Mouse (Mus musculus): ENCODE results near the gene Irs2. TPM values are rescaled to one million over a fixed set of nuclear protein-coding genes. Genes with fewer than 3 reads are reported as not detected.

Gene Irs2
- total RNA-seq, 2 experiments from 2014 or later: 67.1 to 111 TPM

DNA sequence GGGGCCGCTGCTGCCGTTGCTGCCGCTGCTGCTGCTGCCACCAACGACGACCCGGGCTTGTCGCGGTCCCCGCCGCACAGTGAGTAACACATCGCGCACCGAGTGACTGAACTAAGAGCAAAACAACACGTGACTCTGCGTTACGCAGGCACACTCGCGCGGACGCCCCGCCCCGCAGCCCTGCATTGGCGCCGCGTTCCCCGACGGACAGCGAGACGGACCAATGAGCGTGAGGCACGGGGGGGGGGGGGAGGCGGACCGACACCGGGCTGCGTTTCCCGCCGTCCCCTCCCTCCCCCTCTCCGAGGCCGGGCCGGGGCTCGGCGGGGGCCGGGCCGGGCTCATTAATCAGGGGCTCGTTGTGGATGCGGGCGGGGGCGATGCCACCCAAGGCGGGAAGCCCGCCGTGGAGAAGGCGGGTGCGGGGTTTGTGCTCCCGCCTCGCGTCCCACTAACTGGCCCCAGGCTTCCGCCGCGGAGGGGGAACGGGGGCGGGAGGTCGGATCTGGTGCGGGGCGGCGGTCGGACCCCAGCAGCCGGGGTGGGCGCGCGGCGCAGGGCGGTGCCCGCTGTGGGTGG lies 673 bp upstream of the Irs2 start:
- intact Hi-C loops (cut with DNase I): loop anchor here (1.0 to 5.0 kb wide), 3 partner anchors 178 to 197 kb away; no protein-coding TSS in a partner anchor
- Histone ChIP-seq H3K27ac (peak overlapping the region; percentile 98), H3K4me3 (peak overlapping the region; percentile 75)
- DNase-seq (ENCODE audit: extremely low spot score in 1 of 2, low spot score in 2 of 2): peak; percentile 96 to 98
- TF ChIP-seq CTCF (IDR thresholded peaks at IDR 0.05): no peak

DNA sequence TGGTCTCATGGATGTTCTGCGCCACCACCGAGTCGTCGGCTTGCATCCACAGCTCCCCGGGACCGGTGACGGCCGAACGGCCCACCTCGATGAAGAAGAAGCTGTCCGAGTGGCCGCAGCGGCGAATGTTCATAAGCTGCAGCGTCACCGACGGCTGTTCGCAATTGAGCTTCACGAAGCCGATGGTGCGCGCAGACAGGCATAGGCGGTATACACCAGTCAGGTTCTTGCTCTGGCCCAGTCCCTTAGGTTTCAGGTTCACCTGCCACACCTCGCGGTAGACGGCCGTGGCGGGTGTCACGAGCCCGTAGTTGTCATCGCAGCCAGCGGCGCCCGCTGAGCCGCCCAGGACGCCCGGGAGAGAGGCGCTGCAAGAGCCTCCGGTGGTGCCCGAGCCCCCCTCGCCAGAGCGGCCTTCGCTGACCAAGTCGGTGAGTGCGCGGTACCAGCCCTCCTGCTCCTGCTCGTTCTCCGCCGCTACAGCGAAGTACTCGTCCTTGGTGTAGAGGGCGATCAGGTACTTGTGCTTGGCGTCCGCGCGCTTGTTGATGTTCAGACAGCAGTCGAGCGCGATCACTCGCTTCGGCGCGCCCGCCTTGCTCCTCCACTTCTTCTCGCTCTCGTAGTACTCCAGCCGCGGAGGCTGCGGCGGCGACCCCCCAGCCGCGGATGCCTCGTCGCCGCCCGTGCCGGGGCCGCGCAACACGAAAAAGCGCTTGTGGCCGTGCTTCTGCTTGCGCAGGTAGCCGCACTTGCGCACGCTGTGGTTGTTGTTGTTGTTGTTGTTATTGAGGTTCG lies 478 bp downstream of the Irs2 start:
- H3K27ac ChIP-seq: peak overlapping the region; percentile 98
- intact Hi-C loops (cut with DNase I): loop anchor here (2.0 to 5.0 kb wide), 3 partner anchors 180 to 593 kb away; no protein-coding TSS in a partner anchor
- H3K4me3 ChIP-seq: peak overlapping the region; percentile 75
- peak; percentile 51 to 66 for DNase-seq (ENCODE audit: extremely low spot score in 1 of 2, low spot score in 2 of 2)
- TF ChIP-seq CTCF (IDR thresholded peaks at IDR 0.05): no peak

GRCm38 (mm10) chr8:11007001-11007580 lies 1.2 kb downstream of the Irs2 start:
- intact Hi-C loops (cut with DNase I): loop anchor here (2.0 to 5.0 kb wide), 3 partner anchors 180 to 592 kb away; no protein-coding TSS in a partner anchor

DNA sequence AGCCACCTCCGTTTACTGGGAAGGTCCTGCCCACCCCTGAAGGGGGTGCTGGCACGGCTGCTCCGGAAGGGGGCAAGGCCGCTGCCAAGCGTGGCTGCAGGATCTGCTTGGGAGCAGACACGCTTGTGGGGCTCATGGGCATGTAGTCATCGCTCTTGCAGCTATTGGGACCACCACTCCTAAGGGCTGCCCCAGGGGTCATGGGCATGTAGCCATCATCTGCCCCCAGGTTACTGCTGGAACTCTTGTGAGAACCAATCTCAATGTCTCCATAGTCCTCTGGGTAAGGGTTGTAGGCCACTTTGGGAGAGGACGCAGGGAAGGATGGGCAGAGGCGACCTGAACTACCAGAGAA lies 2.0 kb downstream of the Irs2 start:
- Histone ChIP-seq H3K4me3 (peak overlapping the region; percentile 75), H3K27ac (peak overlapping the region; percentile 98)
- intact Hi-C loops (cut with DNase I): loop anchor here (2.0 to 5.0 kb wide), 3 partner anchors 179 to 591 kb away; no protein-coding TSS in a partner anchor
- no peak for TF ChIP-seq CTCF (IDR thresholded peaks at IDR 0.05)
- peak; percentile 18 to 23 for DNase-seq (ENCODE audit: extremely low spot score in 1 of 2, low spot score in 2 of 2)

More at GRCm38 (mm10) chr8:11007001-11007580, 1.2 kb downstream of the Irs2 start:
- TF ChIP-seq CTCF (IDR thresholded peaks at IDR 0.05): peak; percentile 90
- Histone ChIP-seq H3K4me3 (peak overlapping the region; percentile 75), H3K27ac (peak overlapping the region; percentile 98)
- DNase-seq (ENCODE audit: extremely low spot score in 1 of 2, low spot score in 2 of 2): peak; percentile 91

DNA sequence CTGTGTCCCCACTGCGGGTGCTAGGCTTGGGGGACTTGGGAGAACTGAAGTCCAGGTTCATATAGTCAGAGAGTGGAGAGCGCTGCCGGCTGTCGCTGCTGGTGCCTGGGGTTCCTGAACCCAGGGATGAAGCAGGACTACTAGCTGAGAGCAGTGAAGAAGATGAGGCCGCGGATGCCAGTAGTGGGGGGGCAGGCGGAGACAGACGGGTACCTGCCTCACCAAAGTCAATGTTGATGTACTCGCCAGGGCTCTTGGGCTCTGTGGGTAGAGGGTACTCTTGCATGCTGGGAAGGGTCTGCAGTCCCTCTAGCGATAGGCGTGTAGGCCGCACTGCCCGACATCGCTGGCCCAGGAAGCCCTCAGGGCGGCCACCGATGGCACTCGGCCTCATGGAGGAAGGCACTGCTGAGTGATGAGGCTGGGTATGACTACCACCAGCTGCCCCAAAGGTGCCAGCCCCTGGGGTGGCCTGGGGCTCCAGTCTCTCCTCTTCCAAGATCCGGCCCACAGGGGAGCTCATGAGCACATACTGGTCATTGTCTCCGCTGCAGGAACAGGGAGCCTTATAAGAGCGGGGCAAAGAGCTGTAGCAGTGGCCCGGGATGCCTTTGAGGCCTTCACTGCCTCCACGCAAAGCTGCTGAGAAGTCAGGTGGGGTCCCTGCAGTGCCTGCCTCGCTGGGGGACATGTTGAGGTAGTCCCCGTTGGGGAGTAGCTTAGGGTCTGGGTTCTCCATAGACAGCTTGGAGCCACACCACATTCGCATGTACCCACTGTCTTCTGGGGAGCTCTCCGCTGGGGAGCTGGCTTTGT lies 2.6 kb downstream of the Irs2 start:
- intact Hi-C loops (cut with DNase I): loop anchor here (2.0 to 5.0 kb wide), 3 partner anchors 178 to 591 kb away; no protein-coding TSS in a partner anchor
- TF ChIP-seq CTCF (IDR thresholded peaks at IDR 0.05): no peak; the same call in 1 of the 2 replicates
- peak overlapping the region; percentile 75 for H3K4me3 ChIP-seq
- peak overlapping the region; percentile 98; the same call in 1 of the 2 replicates for H3K27ac ChIP-seq
- DNase-seq (ENCODE audit: extremely low spot score in 1 of 2, low spot score in 2 of 2): no peak

GRCm38 (mm10) chr8:11004781-11005459 lies 3.3 kb downstream of the Irs2 start:
- Histone ChIP-seq H3K4me3 (peak overlapping the region; percentile 75), H3K27ac (peak overlapping the region; percentile 42)
- no peak for TF ChIP-seq CTCF (IDR thresholded peaks at IDR 0.05)
- intact Hi-C loops (cut with DNase I): loop anchor here (5.0 kb wide), 4 partner anchors 58 to 193 kb away; no protein-coding TSS in a partner anchor
- DNase-seq (ENCODE audit: extremely low spot score in 1 of 2, low spot score in 2 of 2): no peak

DNA sequence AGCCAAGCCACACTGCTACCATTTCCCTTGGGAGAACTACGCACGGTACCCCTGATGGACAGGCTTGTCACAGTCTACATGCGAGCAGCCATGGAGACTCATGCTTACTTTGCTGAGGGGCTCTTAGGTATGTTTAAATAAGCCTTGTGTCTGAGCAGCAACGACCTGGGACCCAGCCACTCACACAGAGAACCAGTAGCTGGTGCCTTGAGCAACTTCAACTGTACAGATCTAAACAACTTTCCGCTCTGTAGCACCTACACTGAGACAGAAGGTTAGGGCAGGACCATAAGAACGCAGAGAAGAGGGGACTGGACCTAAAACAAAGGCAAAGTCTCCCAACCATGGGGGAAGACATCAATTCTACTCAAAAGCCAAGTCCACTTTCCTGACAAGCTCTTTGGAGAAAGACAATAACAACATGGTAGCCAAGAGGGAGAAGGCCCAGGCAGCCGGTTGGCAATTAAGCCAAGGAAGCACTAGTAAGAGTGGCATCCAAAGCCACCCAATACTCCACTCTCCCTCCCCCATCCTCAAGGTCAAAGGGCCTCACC lies 4.3 kb downstream of the Irs2 start:
- TF ChIP-seq CTCF (IDR thresholded peaks at IDR 0.05): no peak
- H3K27ac ChIP-seq: peak overlapping the region; percentile 18; the same call in 1 of the 2 replicates
- DNase-seq (ENCODE audit: extremely low spot score in 1 of 2, low spot score in 2 of 2): no peak
- peak overlapping the region; percentile 75 for H3K4me3 ChIP-seq
- intact Hi-C loops (cut with DNase I): loop anchor here (5.0 kb wide), 2 partner anchors 57 to 77 kb away; no protein-coding TSS in a partner anchor

- no peak for TF ChIP-seq CTCF (IDR thresholded peaks at IDR 0.05)
- intact Hi-C loops (cut with DNase I): loop anchor here (5.0 kb wide), 2 partner anchors 56 to 76 kb away; no protein-coding TSS in a partner anchor
- DNase-seq (ENCODE audit: extremely low spot score in 1 of 2, low spot score in 2 of 2): no peak
- Histone ChIP-seq H3K27ac (peak overlapping the region; percentile 18; the same call in 1 of the 2 replicates), H3K4me3 (peak overlapping the region; percentile 75)
Observed at GRCm38 (mm10) chr8:11003253-11003652, 5.0 kb downstream of the Irs2 start.

DNA sequence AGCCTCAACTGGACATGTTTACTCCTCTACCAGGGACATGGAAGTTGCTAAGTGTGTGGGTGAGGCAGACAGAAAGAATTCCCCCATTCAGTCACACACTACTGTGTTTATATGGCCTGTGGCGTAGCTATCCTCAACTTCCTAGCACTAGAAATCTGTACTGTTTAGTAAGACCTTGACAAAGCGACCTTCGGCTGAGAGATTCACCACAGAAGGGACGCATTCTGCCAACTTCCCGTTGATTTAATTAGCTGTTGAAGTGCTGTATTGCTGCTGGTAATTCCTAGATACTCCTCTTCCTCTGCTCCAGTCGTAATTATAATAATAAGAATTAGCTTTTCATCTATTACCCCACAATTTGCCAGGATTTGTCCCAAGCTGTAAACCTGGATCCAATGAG lies 5.4 kb downstream of the Irs2 start:
- DNase-seq (ENCODE audit: extremely low spot score in 1 of 2, low spot score in 2 of 2): no peak
- peak overlapping the region; percentile 11; the same call in 1 of the 2 replicates for H3K27ac ChIP-seq
- peak overlapping the region; percentile 75 for H3K4me3 ChIP-seq
- intact Hi-C loops (cut with DNase I): loop anchor here (5.0 kb wide), 2 partner anchors 56 to 76 kb away; no protein-coding TSS in a partner anchor
- TF ChIP-seq CTCF (IDR thresholded peaks at IDR 0.05): no peak

GRCm38 (mm10) chr8:11001062-11001549 lies 7.2 kb downstream of the Irs2 start:
- H3K27ac ChIP-seq: no peak overlapping the region
- intact Hi-C loops (cut with DNase I): loop anchor here (5.0 kb wide), 2 partner anchors 54 to 74 kb away; no protein-coding TSS in a partner anchor

More at GRCm38 (mm10) chr8:11001062-11001549, 7.2 kb downstream of the Irs2 start:
- peak overlapping the region; percentile 75 for H3K4me3 ChIP-seq
- DNase-seq (ENCODE audit: extremely low spot score in 1 of 2, low spot score in 2 of 2): no peak
- no peak for TF ChIP-seq CTCF (IDR thresholded peaks at IDR 0.05)
